Mouse (Mus musculus) megakaryocyte, embryonic 14.5 days (primary cell): Measurements from ENCODE around the gene Cd68. TPM values are rescaled to one million over a fixed set of nuclear protein-coding genes. Genes with fewer than 3 reads are reported as not detected.

Experiments
- H3K27me3 ChIP-seq: replicated peaks from 2 replicates; pipeline ENCODE3; 2012; ENCODE audit warnings: inconsistent platforms
- H3K36me3 ChIP-seq: replicated peaks from 2 replicates; pipeline ENCODE3; 2012; ENCODE audit warnings: low read length, inconsistent platforms, mixed read lengths
- H3K4me1 ChIP-seq: 2 replicates; pipeline ENCODE4 v1.6.1; 2012; ENCODE audit warnings: inconsistent platforms
- H3K4me3 ChIP-seq: replicated peaks from 2 replicates; pipeline ENCODE3; 2012; ENCODE audit warnings: moderate library complexity, mild to moderate bottlenecking, inconsistent platforms
- H3K9me3 ChIP-seq: 2 replicates; pipeline ENCODE4 v1.6.1; 2012; ENCODE audit warnings: inconsistent platforms
- FLI1 ChIP-seq: IDR thresholded peaks from 2 replicates; pipeline ENCODE4 v1.6.1; 2012; ENCODE audit warnings: low read length, inconsistent platforms, mixed read lengths
- GATA1 ChIP-seq: IDR thresholded peaks from 3 replicates; pipeline ENCODE4 v1.6.1; 2012; ENCODE audit warnings: mixed read lengths, low read length, inconsistent platforms, borderline replicate concordance
- polyA plus RNA-seq: library from polyadenylated mRNA; stranded (reverse); fragments of >175 nt; gene quantifications from 2 replicates; pipeline ENCODE4 v1.2.3, GENCODE M21; 2012; ENCODE audit warnings: low replicate concordance; ENCODE audit not compliant: insufficient read depth

Cd68 gene
- polyA plus RNA-seq, 1 experiment, result 128 TPM

DNA sequence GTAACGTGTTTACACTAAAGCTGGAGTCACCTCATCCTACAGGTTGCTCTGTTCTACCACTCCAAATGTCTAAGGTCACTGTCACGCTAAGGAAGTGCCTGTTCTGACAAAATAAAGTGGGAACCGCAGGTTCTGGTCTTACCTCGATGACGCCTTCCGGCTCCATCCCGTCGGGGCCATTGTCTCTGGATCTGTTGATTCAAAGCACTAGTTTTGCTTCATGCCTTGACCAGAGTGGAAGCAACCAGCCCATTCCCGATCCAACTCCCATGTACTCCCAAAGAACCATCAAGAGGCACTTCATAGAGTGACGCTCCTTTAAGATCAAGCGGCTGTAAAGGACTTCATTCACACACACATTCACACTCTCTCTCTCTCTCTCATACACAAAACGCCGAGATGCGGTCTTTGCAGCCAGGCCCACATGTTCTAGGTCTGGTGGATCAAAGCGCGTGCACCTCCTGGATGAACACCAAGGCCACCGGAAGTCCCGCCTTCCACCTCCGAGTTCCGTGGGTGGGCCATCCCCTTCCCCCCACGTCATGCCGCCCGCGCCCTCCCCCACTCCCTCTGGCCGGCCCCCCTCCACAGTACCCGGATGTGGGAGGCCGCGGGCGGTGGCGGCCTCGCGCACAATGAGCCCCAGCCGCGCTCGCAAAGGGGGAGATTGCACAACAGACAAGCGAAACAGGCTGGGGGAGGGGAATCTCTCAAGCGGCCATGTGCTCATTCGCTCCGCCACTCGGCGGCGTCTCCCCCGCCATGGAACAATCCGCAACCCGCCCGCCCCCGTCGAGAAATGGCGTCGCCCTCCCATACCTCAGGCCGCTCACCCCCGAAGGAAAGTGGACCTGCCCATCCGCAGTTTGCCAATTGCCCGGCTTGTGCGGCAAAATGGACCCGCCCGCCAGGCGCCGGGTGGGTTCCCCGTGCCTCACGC lies 5.1 kb upstream of the Cd68 start:
- no peaks in the 10 kb centered on the region for H3K27me3 ChIP-seq
- H3K4me1 ChIP-seq, result peaks cover 58% of the 10 kb centered on the region
- no peak for TF ChIP-seq GATA1
- TF ChIP-seq FLI1, result peak; percentile 81; the same call in 1 of the 2 replicates
- no peaks in the 10 kb centered on the region for H3K9me3 ChIP-seq
- peaks cover 76% of the 10 kb centered on the region for H3K36me3 ChIP-seq
- peak overlapping the region; percentile 94 for H3K4me3 ChIP-seq

DNA sequence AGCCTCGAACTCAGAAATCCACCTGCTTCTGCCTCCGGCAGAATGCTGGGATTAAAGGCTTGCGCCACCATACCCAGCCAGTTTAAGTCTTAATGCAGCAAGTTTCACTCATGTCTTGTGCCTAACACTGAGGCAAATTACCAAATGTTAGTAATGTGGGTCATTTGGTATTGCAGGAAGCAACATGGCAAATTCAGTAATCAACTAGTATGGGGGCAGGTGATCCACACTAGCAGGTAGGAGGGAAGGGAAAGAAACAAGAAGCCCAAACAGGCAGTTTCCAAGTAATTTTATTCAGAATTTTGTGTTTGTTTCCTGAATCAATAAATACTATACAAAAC lies 682 bp upstream of the Cd68 start:
- H3K27me3 ChIP-seq, result no peaks in the 10 kb centered on the region
- peaks cover 71% of the 10 kb centered on the region for H3K36me3 ChIP-seq
- no peaks in the 10 kb centered on the region for H3K9me3 ChIP-seq
- H3K4me3 ChIP-seq, result no peak overlapping the region
- TF ChIP-seq FLI1, result no peak
- TF ChIP-seq GATA1, result no peak
- peaks cover 78% of the 10 kb centered on the region for H3K4me1 ChIP-seq

GRCm38 (mm10) chr11:69665457-69665960 lies 444 bp downstream of the Cd68 start:
- H3K9me3 ChIP-seq, result no peaks in the 10 kb centered on the region
- H3K4me1 ChIP-seq, result peaks cover 84% of the 10 kb centered on the region
- H3K36me3 ChIP-seq, result peaks cover 66% of the 10 kb centered on the region
- peak overlapping the region; percentile 94 for H3K4me3 ChIP-seq
- no peak for TF ChIP-seq FLI1
- TF ChIP-seq GATA1, result no peak
- no peaks in the 10 kb centered on the region for H3K27me3 ChIP-seq

GRCm38 (mm10) chr11:69664841-69665240 lies 1.1 kb downstream of the Cd68 start:
- TF ChIP-seq FLI1, result no peak
- TF ChIP-seq GATA1, result no peak
- Histone ChIP-seq H3K36me3 (peaks cover 64% of the 10 kb centered on the region), H3K9me3 (no peaks in the 10 kb centered on the region), H3K4me1 (peaks cover 83% of the 10 kb centered on the region), H3K4me3 (peak overlapping the region; percentile 94), H3K27me3 (no peaks in the 10 kb centered on the region)

GRCm38 (mm10) chr11:69663795-69664194 lies 2.2 kb downstream of the Cd68 start:
- TF ChIP-seq FLI1 (no peak), GATA1 (no peak)
- H3K4me1 ChIP-seq, result peaks cover 80% of the 10 kb centered on the region
- no peaks in the 10 kb centered on the region for H3K9me3 ChIP-seq
- H3K36me3 ChIP-seq, result peaks cover 59% of the 10 kb centered on the region
- no peaks in the 10 kb centered on the region for H3K27me3 ChIP-seq
- H3K4me3 ChIP-seq, result peak overlapping the region; percentile 94

GRCm38 (mm10) chr11:69662967-69663671 lies 2.8 kb downstream of the Cd68 start:
- no peak for TF ChIP-seq GATA1
- no peak for TF ChIP-seq FLI1
- Histone ChIP-seq H3K4me1 (peaks cover 80% of the 10 kb centered on the region), H3K27me3 (no peaks in the 10 kb centered on the region), H3K4me3 (peak overlapping the region; percentile 94), H3K9me3 (no peaks in the 10 kb centered on the region), H3K36me3 (peaks cover 59% of the 10 kb centered on the region)

DNA sequence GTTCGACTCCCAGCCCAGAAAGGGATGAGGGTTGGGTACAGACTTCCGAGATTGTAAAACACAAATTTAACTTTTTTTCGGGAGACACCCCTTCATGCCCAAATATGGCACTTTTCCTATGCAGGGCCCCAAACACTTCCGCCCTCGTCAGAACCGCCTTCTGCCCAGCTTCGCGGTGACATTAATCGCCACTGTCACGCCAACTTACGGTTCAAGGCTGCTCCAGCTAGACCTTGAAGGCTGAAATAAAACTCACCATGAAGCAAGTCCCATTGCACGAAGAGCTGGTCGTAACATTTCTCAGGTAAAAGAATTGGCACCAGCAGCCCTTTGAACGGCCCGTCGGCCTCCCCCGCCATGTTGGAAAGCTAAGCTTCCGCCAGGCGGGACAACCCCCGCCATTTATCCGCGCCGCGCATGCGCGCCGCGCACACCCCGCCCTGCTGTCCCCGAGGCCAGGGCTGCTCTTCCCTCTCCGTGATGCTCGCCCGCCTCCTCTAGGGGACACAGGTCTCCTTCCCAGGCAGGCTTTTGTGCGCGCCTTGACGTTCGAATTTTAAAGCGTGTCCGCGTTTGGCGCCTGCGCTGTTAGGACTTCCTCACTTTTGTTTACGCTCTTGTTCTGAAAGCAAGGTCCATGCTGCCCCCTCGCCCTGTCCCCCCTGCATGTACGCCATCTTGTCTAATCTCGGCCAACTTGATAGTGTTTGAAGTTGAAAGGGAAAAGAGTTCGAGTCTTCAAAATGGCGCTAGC lies 3.6 kb downstream of the Cd68 start, which contains the start of gene Mpdu1:
Gene Mpdu1, minus strand, starts transcription at position 430 of the 754 bp plus-strand sequence.
- Histone ChIP-seq H3K4me3 (peak within 1 kb of the TSS; percentile 94), H3K4me1 (peaks cover 80% of the 10 kb centered on the region), H3K27me3 (no peaks in the 10 kb centered on the region), H3K9me3 (no peaks in the 10 kb centered on the region), H3K36me3 (peaks cover 59% of the 10 kb centered on the region)
- TF ChIP-seq GATA1 (no peak), FLI1 (0 out of 2 replicates have a peak, but pooled peaks have one; percentile 15)

- Histone ChIP-seq H3K9me3 (no peaks in the 10 kb centered on the region), H3K4me3 (peak overlapping the region; percentile 94), H3K27me3 (no peaks in the 10 kb centered on the region), H3K4me1 (peaks cover 87% of the 10 kb centered on the region), H3K36me3 (peaks cover 64% of the 10 kb centered on the region)
- TF ChIP-seq FLI1 (no peak), GATA1 (no peak)
Observed at GRCm38 (mm10) chr11:69661221-69661881, 4.6 kb downstream of the Cd68 start.

DNA sequence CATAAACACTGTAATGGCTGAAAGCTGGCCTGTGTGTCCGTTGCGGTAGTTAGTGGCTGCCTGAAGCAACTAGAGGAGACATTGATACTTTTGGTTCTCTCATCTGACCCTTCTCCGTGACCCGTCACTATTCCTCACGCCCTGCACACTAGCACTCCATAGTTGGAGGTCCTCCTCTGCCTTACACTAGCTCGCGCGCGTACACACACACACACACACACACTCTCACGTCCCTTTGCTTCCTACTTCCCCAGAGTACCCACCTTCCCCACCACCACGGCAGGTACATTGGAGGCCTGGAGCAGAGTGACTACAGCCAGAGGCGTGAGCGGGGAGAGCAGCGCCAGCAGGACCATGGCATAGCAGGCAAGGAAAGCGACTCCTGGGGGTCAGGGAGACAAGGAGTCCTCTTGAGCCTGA lies 8.5 kb downstream of the Cd68 start:
- peaks cover 72% of the 10 kb centered on the region for H3K36me3 ChIP-seq
- no peak for TF ChIP-seq FLI1
- TF ChIP-seq GATA1, result no peak
- peak overlapping the region; percentile 10 for H3K4me3 ChIP-seq
- no peaks in the 10 kb centered on the region for H3K9me3 ChIP-seq
- H3K4me1 ChIP-seq, result peaks cover 63% of the 10 kb centered on the region
- H3K27me3 ChIP-seq, result no peaks in the 10 kb centered on the region
